In the genomic region with DNA sequence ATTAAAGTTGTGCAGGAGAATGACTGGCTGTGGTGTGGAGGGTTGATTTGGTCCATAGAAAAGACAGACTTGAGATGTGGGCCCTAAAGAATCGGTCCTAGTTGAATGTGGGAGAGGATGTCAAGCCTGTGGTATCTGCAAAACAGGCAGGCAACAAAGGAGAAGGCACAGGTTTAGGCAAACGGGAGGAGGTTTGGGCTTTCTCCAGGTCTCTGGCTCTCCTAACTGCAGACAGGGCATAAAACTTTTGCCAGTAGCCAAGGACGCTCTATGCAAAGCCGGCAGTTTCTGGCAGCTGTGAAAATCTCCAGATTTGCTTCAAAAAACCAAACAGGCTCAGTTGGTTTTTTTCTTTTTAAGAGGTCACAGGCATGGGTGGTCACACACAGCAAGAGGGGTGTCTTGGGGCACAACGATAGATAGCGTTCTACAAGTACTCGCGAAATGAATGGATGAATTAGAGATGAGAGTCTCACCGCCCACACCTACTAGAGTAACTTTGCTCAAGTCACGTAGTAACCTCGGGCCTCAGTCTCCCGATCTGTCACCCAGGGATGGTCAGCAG, we compare ENCODE assay signal across 10 mouse cellular contexts. TPM values are rescaled to one million over a fixed set of nuclear protein-coding genes. Genes with fewer than 3 reads are reported as not detected.
DNase-seq lines count a peak whose midpoint lies in the region; ATAC-seq lines count a peak whose summit lies in the region.
"Had no signal": no experiment of that assay in that cellular context is flagged by ENCODE, and none has a peak within 500 bp of the region (broad histone marks: within the 10 kb centered on the region; RNA-seq: fewer than 3 reads in every experiment).

No protein-coding gene starts in this region.

- peaks cover 9% of the 10 kb centered on the region; the same call in 1 of the 2 replicates for H3K27me3 ChIP-seq in heart, embryonic 15.5 days
- no peaks in the 10 kb centered on the region; the same call in 1 of the 2 replicates for H3K27me3 ChIP-seq in embryonic facial prominence, embryonic 11.5 days (ENCODE audit: control insufficient read depth, insufficient read depth, low read length)
- peaks cover 3% of the 10 kb centered on the region for H3K27me3 ChIP-seq in hindbrain, embryonic 16.5 days (replicated peaks; ENCODE audit: control insufficient read depth, insufficient read depth, low read length)
- H3K27me3 ChIP-seq in midbrain, embryonic 14.5 days (ENCODE audit: control insufficient read depth, insufficient read depth, low read length), result peaks cover 25% of the 10 kb centered on the region; the same call in 1 of the 2 replicates

- ATAC-seq in heart, embryonic 15.5 days (replicated peaks; ENCODE audit: insufficient number of reproducible peaks, insufficient read depth, low FRiP score, low read depth), result no peak
- ATAC-seq in embryonic facial prominence, embryonic 11.5 days (replicated peaks; ENCODE audit: insufficient number of reproducible peaks, low FRiP score, low TSS enrichment, low read depth), result no peak; the same call in 1 of the 2 replicates
- no peak for ATAC-seq in hindbrain, embryonic 16.5 days
- no peak for ATAC-seq in midbrain, embryonic 14.5 days (ENCODE audit: low FRiP score, low TSS enrichment)

- 17% methylated on average over 12 of the region's 12 CpGs for WGBS in heart, embryonic 15.5 days
- WGBS in embryonic facial prominence, embryonic 11.5 days, result 14% methylated on average over 12 of the region's 12 CpGs
- WGBS in hindbrain, embryonic 16.5 days, result 8% methylated on average over 12 of the region's 12 CpGs
- WGBS in midbrain, embryonic 14.5 days, result 11% methylated on average over 12 of the region's 12 CpGs

- H3K9ac ChIP-seq in heart, embryonic 15.5 days, result peak overlapping the region; percentile 81
- no peak overlapping the region; the same call in 1 of the 2 replicates for H3K9ac ChIP-seq in embryonic facial prominence, embryonic 11.5 days (replicated peaks; ENCODE audit: low read length)
- peak overlapping the region; percentile 68 for H3K9ac ChIP-seq in hindbrain, embryonic 16.5 days (ENCODE audit: low read depth, low read length)
- no peak overlapping the region; the same call in 1 of the 2 replicates for H3K9ac ChIP-seq in midbrain, embryonic 14.5 days (replicated peaks; ENCODE audit: low read length)

- no peaks in the 10 kb centered on the region for H3K36me3 ChIP-seq in heart, embryonic 15.5 days
- no peaks in the 10 kb centered on the region for H3K36me3 ChIP-seq in embryonic facial prominence, embryonic 11.5 days (replicated peaks; ENCODE audit: control insufficient read depth, insufficient read depth, low read depth, low read length)
- no peaks in the 10 kb centered on the region for H3K36me3 ChIP-seq in hindbrain, embryonic 16.5 days (ENCODE audit: control insufficient read depth, insufficient read depth, low read length)
- no peaks in the 10 kb centered on the region for H3K36me3 ChIP-seq in midbrain, embryonic 14.5 days (ENCODE audit: control insufficient read depth, insufficient read depth, low read length)

- DNase-seq in heart, adult 8-10 months (ENCODE audit: low spot score), result no peak
- peak; percentile 34 for DNase-seq in embryonic facial prominence, embryonic 11.5 days (ENCODE audit: low spot score)
- peak; percentile 19 for DNase-seq in midbrain, embryonic 14.5 days
- DNase-seq in thymus, postnatal 25 days, result no peak
- DNase-seq in kidney, postnatal 36 days, result no peak
- DNase-seq in cerebellum, adult 11 months, result no peak
- DNase-seq: thymus, postnatal 14 days had no signal

- no peaks in the 10 kb centered on the region for H3K9me3 ChIP-seq in heart, embryonic 15.5 days (replicated peaks)
- no peaks in the 10 kb centered on the region for H3K9me3 ChIP-seq in embryonic facial prominence, embryonic 11.5 days (replicated peaks; ENCODE audit: control insufficient read depth, low read length)
- H3K9me3 ChIP-seq in hindbrain, embryonic 16.5 days (ENCODE audit: control insufficient read depth, low read length), result no peaks in the 10 kb centered on the region
- no peaks in the 10 kb centered on the region for H3K9me3 ChIP-seq in midbrain, embryonic 14.5 days (ENCODE audit: control insufficient read depth, low read length)

- peak overlapping the region; percentile 87 for H3K4me3 ChIP-seq in heart, embryonic 15.5 days
- H3K4me3 ChIP-seq in embryonic facial prominence, embryonic 11.5 days (ENCODE audit: low read depth, low read length), result peak overlapping the region; percentile 64
- H3K4me3 ChIP-seq in hindbrain, embryonic 16.5 days (ENCODE audit: low read length), result peak overlapping the region; percentile 66
- peak overlapping the region; percentile 60 for H3K4me3 ChIP-seq in midbrain, embryonic 14.5 days (replicated peaks; ENCODE audit: low read depth, low read length)
- H3K4me3 ChIP-seq: myocyte had no signal

- H3K27ac ChIP-seq in heart, embryonic 15.5 days, result peak overlapping the region; percentile 85
- H3K27ac ChIP-seq in embryonic facial prominence, embryonic 11.5 days (replicated peaks; ENCODE audit: low read depth, low read length), result no peak overlapping the region
- H3K27ac ChIP-seq in hindbrain, embryonic 16.5 days (ENCODE audit: low read depth, low read length), result no peak overlapping the region
- H3K27ac ChIP-seq in midbrain, embryonic 14.5 days (replicated peaks; ENCODE audit: low read depth, low read length), result no peak overlapping the region

- H3K4me2 ChIP-seq in heart, embryonic 15.5 days, result peak overlapping the region; percentile 90
- peak overlapping the region; percentile 95 for H3K4me2 ChIP-seq in embryonic facial prominence, embryonic 11.5 days (ENCODE audit: low read depth, low read length)
- H3K4me2 ChIP-seq in hindbrain, embryonic 16.5 days (ENCODE audit: low read length), result peak overlapping the region; percentile 100
- H3K4me2 ChIP-seq in midbrain, embryonic 14.5 days (ENCODE audit: low read length), result peak overlapping the region; percentile 100

- H3K4me1 ChIP-seq in heart, embryonic 15.5 days (replicated peaks), result peaks cover 35% of the 10 kb centered on the region
- H3K4me1 ChIP-seq in embryonic facial prominence, embryonic 11.5 days (ENCODE audit: control insufficient read depth, insufficient read depth, low read length), result no peaks in the 10 kb centered on the region
- H3K4me1 ChIP-seq in hindbrain, embryonic 16.5 days (ENCODE audit: control insufficient read depth, insufficient read depth, low read depth, low read length), result peaks cover 22% of the 10 kb centered on the region
- peaks cover 28% of the 10 kb centered on the region for H3K4me1 ChIP-seq in midbrain, embryonic 14.5 days (ENCODE audit: control insufficient read depth, insufficient read depth, low read length)

RNA-seq across cellular contexts. Expression of gene Plce1, which starts 0.7 kb away (rescaled TPM):
- polyA plus RNA-seq in heart, embryonic 15.5 days (2015; fragmentation: Nextera tagmentation; extraction: Ambion mirVana), result 7.3 and 7.8 TPM in 2 replicates
- total RNA-seq in heart, adult 8-10 months (2022), result 10 to 100 TPM; 15.0 to 19.5 (median 17.7) TPM
- polyA plus RNA-seq in embryonic facial prominence, embryonic 11.5 days (2014; fragmentation: Nextera tagmentation; extraction: Ambion mirVana), result 2.8 and 3.4 TPM in 2 replicates
- polyA plus RNA-seq in hindbrain, embryonic 16.5 days (2015; fragmentation: Nextera tagmentation; extraction: Ambion mirVana), result 3.0 and 4.3 TPM in 2 replicates
- 2.9 and 4.3 TPM in 2 replicates for polyA plus RNA-seq in midbrain, embryonic 14.5 days (2014; fragmentation: Nextera tagmentation; extraction: Ambion mirVana)

Comparison
In these comparisons a context has a peak if more than half of its experiments do, and no peak if none do; other contexts are left out.
1. H3K9ac ChIP-seq: peak in heart, embryonic 15.5 days (single experiment) and hindbrain, embryonic 16.5 days (single experiment); none in embryonic facial prominence, embryonic 11.5 days (single experiment) and midbrain, embryonic 14.5 days (single experiment).
2. DNase-seq: peak in embryonic facial prominence, embryonic 11.5 days (single experiment) and midbrain, embryonic 14.5 days (single experiment); none in heart, adult 8-10 months (single experiment), thymus, postnatal 25 days (single experiment), kidney, postnatal 36 days (0 of 2) and cerebellum, adult 11 months (single experiment).
3. Peak in every context shown above with its lines, with median percentiles within 50 percentile points of each other: H3K4me2 ChIP-seq and H3K4me3 ChIP-seq.